Mouse (Mus musculus): Measurements from ENCODE around the gene Pcna.
A peak's percentile ranks its signal among the peaks of the same experiment; 100 is the strongest.

Gene Pcna

GRCm38 (mm10) chr2:132233985-132234765 lies 18.9 kb downstream of the Pcna start:
- no peak for DNase-seq (ENCODE audit: low spot score)

GRCm38 (mm10) chr2:132232413-132232945 lies 20.6 kb downstream of the Pcna start:
- DNase-seq (ENCODE audit: low spot score) = no peak

- DNase-seq (ENCODE audit: low spot score) = no peak
Observed at GRCm38 (mm10) chr2:132224359-132224758, 28.8 kb downstream of the Pcna start.

GRCm38 (mm10) chr2:132221611-132222073 lies 31.5 kb downstream of the Pcna start:
- no peak for DNase-seq (ENCODE audit: low spot score)

DNA sequence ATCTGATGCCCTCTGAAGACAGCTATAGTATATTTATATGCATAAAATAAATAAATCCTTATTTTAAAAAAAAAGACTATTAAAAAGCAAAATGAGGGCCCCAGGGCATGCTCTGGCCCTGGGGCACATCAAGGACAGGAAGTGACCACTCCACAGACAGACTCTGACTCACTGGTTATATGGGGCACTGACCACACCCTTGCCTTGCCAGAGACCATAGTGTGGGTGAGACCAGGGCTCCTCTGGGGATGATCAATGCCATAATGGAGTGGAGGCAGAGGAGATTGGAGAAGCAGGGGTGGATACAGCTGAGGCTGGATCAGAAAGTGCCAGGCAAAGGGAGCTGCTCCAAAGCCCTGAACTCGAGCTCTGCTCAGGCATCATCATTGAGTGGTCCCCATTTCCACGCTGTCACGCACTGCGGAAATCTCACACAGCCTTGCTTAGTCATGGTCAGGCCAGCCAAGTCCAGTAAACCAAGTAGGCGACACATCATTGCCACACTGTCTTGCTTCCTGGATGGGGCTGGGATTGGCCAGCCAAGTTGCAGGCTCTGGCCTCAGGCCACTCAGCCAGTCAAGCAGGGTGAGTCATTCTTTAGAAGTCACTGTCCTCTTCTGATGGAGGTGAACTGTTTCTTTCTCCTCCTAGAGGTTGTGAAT lies 41.0 kb downstream of the Pcna start:
- peak; percentile 64 for DNase-seq (ENCODE audit: low spot score)

DNA sequence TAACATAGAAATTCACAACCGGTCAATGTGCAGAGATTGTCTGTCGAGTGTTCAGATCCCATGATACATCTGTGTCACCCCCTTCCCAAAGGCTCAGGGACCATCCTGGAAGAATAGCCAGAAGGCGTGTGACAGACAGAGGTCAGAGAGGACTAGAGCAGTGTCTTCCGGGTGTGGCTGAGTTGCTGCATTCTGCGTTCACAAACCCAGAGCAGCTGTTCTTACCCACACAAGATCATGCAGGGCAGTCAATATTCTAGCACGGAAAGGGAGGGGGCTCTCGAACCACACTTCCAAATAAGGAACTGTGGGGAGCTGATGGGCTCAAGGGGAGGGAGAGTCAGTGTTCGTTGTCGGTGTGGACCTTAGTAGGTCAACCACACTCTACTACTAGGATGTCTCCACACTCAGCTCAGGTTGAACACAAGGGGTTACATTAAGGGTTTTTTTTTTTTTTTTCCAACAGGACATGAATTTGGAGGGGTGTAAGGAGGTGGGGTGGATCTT lies 42.3 kb downstream of the Pcna start:
- no peak for DNase-seq (ENCODE audit: low spot score)

- DNase-seq (ENCODE audit: low spot score) = no peak
Observed at GRCm38 (mm10) chr2:132208246-132208881, 44.8 kb downstream of the Pcna start.

DNA sequence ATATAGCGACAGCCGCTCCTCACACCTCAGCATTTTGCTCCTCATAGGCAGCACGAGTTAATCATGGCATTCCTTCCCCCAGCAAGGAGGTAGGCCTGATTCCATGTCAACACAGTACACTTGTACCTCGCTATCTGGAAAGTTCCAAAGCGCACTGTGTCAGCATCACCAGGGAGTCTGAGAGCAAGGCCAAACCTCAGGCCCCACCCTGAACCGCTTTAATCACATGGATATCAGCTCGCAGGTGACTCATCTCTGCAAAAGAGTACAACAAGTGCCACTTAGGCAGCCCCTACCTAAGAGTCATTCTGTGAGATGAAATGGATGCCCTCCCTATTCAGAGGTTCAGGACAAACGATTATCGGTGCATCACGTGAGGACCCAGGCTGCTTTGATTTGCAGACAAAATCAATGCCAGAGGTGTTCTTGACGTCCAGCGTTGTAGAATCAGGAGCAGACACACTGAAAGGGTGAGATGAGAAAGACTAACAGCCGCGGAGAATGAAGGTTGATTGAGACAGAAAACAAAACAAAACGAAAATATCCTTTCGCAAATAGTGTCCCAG lies 46.7 kb downstream of the Pcna start:
- DNase-seq (ENCODE audit: low spot score) = no peak

- no peak for DNase-seq (ENCODE audit: low spot score)
Observed at GRCm38 (mm10) chr2:132205549-132205948, 47.6 kb downstream of the Pcna start.

- DNase-seq (ENCODE audit: low spot score) = no peak
Observed at GRCm38 (mm10) chr2:132203773-132204172, 49.3 kb downstream of the Pcna start.

DNA sequence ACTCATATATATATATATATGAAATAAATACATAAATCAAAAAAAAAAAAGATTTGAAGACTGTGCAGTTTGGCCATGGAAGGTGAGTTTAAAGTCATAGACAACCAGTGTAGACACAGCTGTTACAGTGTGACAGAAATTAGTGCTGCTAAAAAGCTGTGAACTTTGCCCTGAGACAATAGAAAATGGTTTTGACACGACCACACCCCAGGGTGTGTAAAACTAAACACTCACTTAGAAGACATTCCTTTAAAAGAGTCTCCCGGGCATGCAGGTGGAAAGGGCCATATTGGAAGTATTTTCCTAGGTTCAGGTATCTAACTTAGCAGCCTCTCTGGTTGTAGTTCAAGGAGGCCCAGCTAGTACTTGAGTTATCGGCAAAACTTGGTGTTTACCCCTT lies 49.9 kb downstream of the Pcna start:
- no peak for DNase-seq (ENCODE audit: low spot score)
